Mouse (Mus musculus): ENCODE data around the gene Tap1. TPM values are rescaled to one million over a fixed set of nuclear protein-coding genes. Genes with fewer than 3 reads are reported as not detected.

Tap1 gene
- polyA plus RNA-seq (2012; rRNA removed; ENCODE audit: low replicate concordance), result 53.8 and 96.5 TPM in 2 replicates

GRCm38 (mm10) chr17:34187261-34187916, at the start of gene Tap1, which contains the start of gene Psmb9:
Gene Tap1 (plus strand): TSS chr17:34187553.
Gene Psmb9 (minus strand): TSS chr17:34187764.

GRCm38 (mm10) chr17:34143033-34143432, 44.3 kb upstream of the Tap1 start, which contains the start of gene H2-DMb2:
Gene H2-DMb2 (plus strand): TSS chr17:34143307.

GRCm38 (mm10) chr17:34152923-34153322, 34.4 kb upstream of the Tap1 start, which contains the start of gene H2-DMb1:
Gene H2-DMb1 (plus strand): TSS chr17:34153072.

GRCm38 (mm10) chr17:34196941-34197894, 9.9 kb downstream of the Tap1 start, which contains the start of gene Psmb8:
Gene Psmb8 (plus strand): TSS chr17:34197721.

GRCm38 (mm10) chr17:34203444-34203843, 16.1 kb downstream of the Tap1 start, which contains the start of gene Tap2:
Gene Tap2 (plus strand): TSS chr17:34203527.

GRCm38 (mm10) chr17:34238706-34239105, 51.4 kb downstream of the Tap1 start, which contains the start of gene H2-Ob:
Gene H2-Ob (plus strand): TSS chr17:34238903.

Other genes starting within 250 kb of the Tap1 start
- 6.1 and 14.4 TPM in 2 replicates for gene Pfdn6, start 247.2 kb upstream of the Tap1 start, polyA plus RNA-seq (2012; rRNA removed; ENCODE audit: low replicate concordance)
- 10.8 and 15.6 TPM in 2 replicates for gene Wdr46, start 246.9 kb upstream of the Tap1 start, polyA plus RNA-seq (2012; rRNA removed; ENCODE audit: low replicate concordance)
- gene B3galt4, start 236.1 kb upstream of the Tap1 start, polyA plus RNA-seq (2012; rRNA removed; ENCODE audit: low replicate concordance), result 27.8 and 35.0 TPM in 2 replicates
- gene Vps52, start 231.7 kb upstream of the Tap1 start, polyA plus RNA-seq (2012; rRNA removed; ENCODE audit: low replicate concordance), result 50.7 and 52.9 TPM in 2 replicates
- gene Rps18, start 231.6 kb upstream of the Tap1 start, polyA plus RNA-seq (2012; rRNA removed; ENCODE audit: low replicate concordance), result 196 and 219 TPM in 2 replicates
- gene H2-K1, start 187.2 kb upstream of the Tap1 start, polyA plus RNA-seq (2012; rRNA removed; ENCODE audit: low replicate concordance), result 4,063 and 9,745 TPM in 2 replicates
- gene Ring1, start 162.9 kb upstream of the Tap1 start, polyA plus RNA-seq (2012; rRNA removed; ENCODE audit: low replicate concordance), result 22.1 and 26.1 TPM in 2 replicates
- 73.6 and 117 TPM in 2 replicates for gene H2-Ke6, start 159.5 kb upstream of the Tap1 start, polyA plus RNA-seq (2012; rRNA removed; ENCODE audit: low replicate concordance)
- gene Slc39a7, start 155.9 kb upstream of the Tap1 start, polyA plus RNA-seq (2012; rRNA removed; ENCODE audit: low replicate concordance), result 161 and 163 TPM in 2 replicates
- 73.7 and 88.7 TPM in 2 replicates for gene Rxrb, start 155.7 kb upstream of the Tap1 start, polyA plus RNA-seq (2012; rRNA removed; ENCODE audit: low replicate concordance)
- 1.3 and 6.3 TPM in 2 replicates for gene Col11a2, start 148.1 kb upstream of the Tap1 start, polyA plus RNA-seq (2012; rRNA removed; ENCODE audit: low replicate concordance)
- gene H2-Oa, start 95.2 kb upstream of the Tap1 start, polyA plus RNA-seq (2012; rRNA removed; ENCODE audit: low replicate concordance), result 4.6 and 11.9 TPM in 2 replicates
- 40.9 and 173 TPM in 2 replicates for gene H2-DMa, start 68.0 kb upstream of the Tap1 start, polyA plus RNA-seq (2012; rRNA removed; ENCODE audit: low replicate concordance)
- 84.7 and 92.1 TPM in 2 replicates for gene Brd2, start 64.9 kb upstream of the Tap1 start, polyA plus RNA-seq (2012; rRNA removed; ENCODE audit: low replicate concordance)
- 4.5 and 16.7 TPM in 2 replicates for gene H2-DMb2, start 44.2 kb upstream of the Tap1 start, polyA plus RNA-seq (2012; rRNA removed; ENCODE audit: low replicate concordance)
- gene H2-DMb1, start 34.5 kb upstream of the Tap1 start, polyA plus RNA-seq (2012; rRNA removed; ENCODE audit: low replicate concordance), result 52.9 and 337 TPM in 2 replicates
- 114 and 217 TPM in 2 replicates for gene Psmb9, start 211 bp downstream of the Tap1 start, polyA plus RNA-seq (2012; rRNA removed; ENCODE audit: low replicate concordance)
- 140 and 253 TPM in 2 replicates for gene Psmb8, start 10.2 kb downstream of the Tap1 start, polyA plus RNA-seq (2012; rRNA removed; ENCODE audit: low replicate concordance)
- gene Tap2, start 16.0 kb downstream of the Tap1 start, polyA plus RNA-seq (2012; rRNA removed; ENCODE audit: low replicate concordance), result 39.6 and 83.2 TPM in 2 replicates
- gene H2-Ob, start 51.4 kb downstream of the Tap1 start, polyA plus RNA-seq (2012; rRNA removed; ENCODE audit: low replicate concordance), result 1.6 and 6.7 TPM in 2 replicates
- gene H2-Ab1, start 70.1 kb downstream of the Tap1 start, polyA plus RNA-seq (2012; rRNA removed; ENCODE audit: low replicate concordance), result 523 and 3,902 TPM in 2 replicates
- 132 and 571 TPM in 2 replicates for gene H2-Aa, start 100.3 kb downstream of the Tap1 start, polyA plus RNA-seq (2012; rRNA removed; ENCODE audit: low replicate concordance)
- gene H2-Eb1, start 118.3 kb downstream of the Tap1 start, polyA plus RNA-seq (2012; rRNA removed; ENCODE audit: low replicate concordance), result 83.1 and 303 TPM in 2 replicates
- 0.15 and 0.18 TPM in 2 replicates for gene H2-Eb2, start 138.1 kb downstream of the Tap1 start, polyA plus RNA-seq (2012; rRNA removed; ENCODE audit: low replicate concordance)
- 71.0 and 85.2 TPM in 2 replicates for gene Btnl2, start 167.3 kb downstream of the Tap1 start, polyA plus RNA-seq (2012; rRNA removed; ENCODE audit: low replicate concordance)
- gene Btnl1, start 189.6 kb downstream of the Tap1 start, polyA plus RNA-seq (2012; rRNA removed; ENCODE audit: low replicate concordance), result 72.9 and 155 TPM in 2 replicates
- gene BC051142, start 211.3 kb downstream of the Tap1 start, polyA plus RNA-seq (2012; rRNA removed; ENCODE audit: low replicate concordance), result 0.07 and 0.15 TPM in 2 replicates

All from duodenum, adult 2 months (tissue).